ENCODE assay signal across 8 mouse cellular contexts in the genomic region with DNA sequence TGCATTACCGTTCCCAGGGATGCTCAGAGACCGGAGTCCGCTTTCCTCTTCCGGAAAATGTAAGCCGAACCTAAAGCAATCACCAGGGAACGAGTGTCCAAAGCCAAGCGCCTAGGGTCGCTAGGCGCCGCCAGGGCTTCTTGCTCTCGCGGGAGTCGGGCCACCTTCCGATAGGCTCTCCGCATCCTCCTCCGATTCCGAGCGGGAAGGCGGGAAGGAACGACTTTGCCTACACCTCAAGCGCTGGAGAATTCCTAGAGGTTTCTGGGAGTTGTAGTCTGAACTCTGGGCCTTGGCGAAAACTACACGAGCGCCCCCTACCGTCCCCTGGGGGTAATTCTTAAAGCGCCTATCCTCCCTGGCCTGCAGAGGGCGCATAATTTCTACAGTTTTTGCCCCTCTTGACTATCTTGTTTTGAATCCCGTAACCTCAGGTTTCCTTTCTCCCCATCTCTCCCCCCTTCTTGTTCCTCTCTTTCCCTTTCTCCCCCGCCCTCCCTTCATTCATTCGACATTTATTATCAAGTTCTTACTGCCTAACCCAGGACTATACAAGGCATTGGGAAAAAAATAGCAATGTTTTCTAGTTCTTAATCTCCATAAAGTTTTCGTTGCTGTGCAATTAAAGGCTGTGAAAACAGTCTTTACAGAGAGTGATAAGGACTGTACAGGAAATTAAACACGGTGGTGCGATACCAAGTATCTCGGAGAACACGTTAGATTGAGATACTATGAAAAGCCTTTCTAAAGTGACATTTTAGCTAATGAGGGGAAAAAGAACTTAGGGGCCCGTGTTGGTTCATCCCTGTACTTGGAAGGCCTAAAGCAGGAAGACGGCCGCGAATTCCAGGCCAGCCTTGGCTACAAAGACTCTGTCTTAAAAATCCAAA. TPM values are rescaled to one million over a fixed set of nuclear protein-coding genes. Genes with fewer than 3 reads are reported as not detected.
DNase-seq lines count a peak whose midpoint lies in the region; ATAC-seq and TF ChIP-seq lines count a peak whose summit lies in the region.

No protein-coding gene starts in this region.

- peak overlapping the region; percentile 90 for H3K4me2 ChIP-seq in hindbrain, postnatal 0 days (ENCODE audit: low read depth, low read length)

- intact Hi-C loops in gastrocnemius, adult 2 months (cut with DNase I), result loop anchor here (1.0 to 2.0 kb wide), 3 partner anchors 33 to 83 kb away; partner anchors contain the start of gene Mpdu1
- intact Hi-C loops in left cerebral cortex, adult 2 months (cut with DNase I), result loop anchor here (1.0 to 5.0 kb wide), 3 partner anchors 35 to 162 kb away; no protein-coding TSS in a partner anchor

- peak overlapping the region; percentile 76 for H3K9ac ChIP-seq in hindbrain, postnatal 0 days (replicated peaks; ENCODE audit: low read length)

- peak; percentile 75 for ATAC-seq in common myeloid progenitor, adult 5-6 weeks (replicated peaks; ENCODE audit: low read depth, poor library complexity, severe bottlenecking)
- peak; percentile 93 for ATAC-seq in hindbrain, postnatal 0 days
- peak; percentile 68 for ATAC-seq in megakaryocyte, adult 5-6 weeks (ENCODE audit: poor library complexity, severe bottlenecking)

- H3K4me3 ChIP-seq in gastrocnemius, adult 2 months, result peak overlapping the region; percentile 92
- peak overlapping the region; percentile 80 for H3K4me3 ChIP-seq in hindbrain, postnatal 0 days (ENCODE audit: low read length)
- peak overlapping the region; percentile 91 for H3K4me3 ChIP-seq in left cerebral cortex, adult 2 months

- peaks cover 10% of the 10 kb centered on the region for H3K4me1 ChIP-seq in hindbrain, postnatal 0 days (ENCODE audit: insufficient read depth, low read length)

- H3K36me3 ChIP-seq in hindbrain, postnatal 0 days (ENCODE audit: insufficient read depth, low read length), result no peaks in the 10 kb centered on the region

- peak overlapping the region; percentile 99 for H3K27ac ChIP-seq in gastrocnemius, adult 2 months
- peak overlapping the region; percentile 96 for H3K27ac ChIP-seq in hindbrain, postnatal 0 days
- peak overlapping the region; percentile 97 for H3K27ac ChIP-seq in left cerebral cortex, adult 2 months

- no peak; the same call in 1 of the 2 replicates for TF ChIP-seq CTCF in gastrocnemius, adult 2 months (IDR thresholded peaks at IDR 0.05)
- peak; percentile 100 for TF ChIP-seq CTCF in hindbrain, postnatal 0 days (IDR thresholded peaks at IDR 0.05; ENCODE audit: low read depth)
- TF ChIP-seq CTCF in left cerebral cortex, adult 2 months (IDR thresholded peaks at IDR 0.05), result peak; percentile 100

- H3K27me3 ChIP-seq in hindbrain, postnatal 0 days (ENCODE audit: insufficient read depth, low read length), result no peaks in the 10 kb centered on the region

- H3K9me3 ChIP-seq in hindbrain, postnatal 0 days (ENCODE audit: low read length), result no peaks in the 10 kb centered on the region

- WGBS in hindbrain, postnatal 0 days, result 2% methylated on average over 39 of the region's 39 CpGs

- peak; percentile 100 for DNase-seq in ZHBTc4 (ENCODE audit: low read depth, low spot score)
- DNase-seq in gastrocnemius, adult 2 months, result peak; percentile 95
- DNase-seq in hindbrain, postnatal 0 days (ENCODE audit: low spot score), result peak; percentile 98
- peak; percentile 96 to 98 for DNase-seq in left cerebral cortex, adult 2 months (ENCODE audit: extremely low spot score in 1 of 2, low spot score in 2 of 2)
- peak; percentile 98 to 99 for DNase-seq in right cerebral cortex, adult 2 months (ENCODE audit: low spot score in 2 of 2)
- peak; percentile 95 for DNase-seq in urinary bladder, postnatal 14 days (ENCODE audit: low spot score)

RNA-seq across cellular contexts. Expression of gene Wrap53, which starts 0.7 kb away (rescaled TPM):
- total RNA-seq in common myeloid progenitor, adult 5-6 weeks (2017), result 5.0 and 8.0 TPM in 2 replicates
- total RNA-seq in gastrocnemius, adult 2 months (2021), result 1 to 10 TPM; 3.2 to 3.4 TPM
- 16.4 and 19.4 TPM in 2 replicates for total RNA-seq in hindbrain, postnatal 0 days (2014; rRNA removed)
- 12.8 and 13.8 TPM in 2 replicates for polyA plus RNA-seq in hindbrain, postnatal 0 days (2015; fragmentation: Nextera tagmentation; extraction: Ambion mirVana)
- 10 to 100 TPM in 1 of 2 experiments, 1 to 10 TPM in 1; 7.6 to 10.5 TPM for total RNA-seq in left cerebral cortex, adult 2 months (2021)
- 11.8 and 12.2 TPM in 2 replicates for total RNA-seq in megakaryocyte, adult 5-6 weeks (2015)
- total RNA-seq in megakaryocyte, adult 5-6 weeks (2017), result 5.3 and 5.9 TPM in 2 replicates

RNA-seq across cellular contexts. Expression of gene Trp53, which starts 0.8 kb away (rescaled TPM):
- total RNA-seq in common myeloid progenitor, adult 5-6 weeks (2017), result 78.8 and 104 TPM in 2 replicates
- 10 to 100 TPM; 12.9 to 16.5 TPM for total RNA-seq in gastrocnemius, adult 2 months (2021)
- 33.5 and 41.5 TPM in 2 replicates for total RNA-seq in hindbrain, postnatal 0 days (2014; rRNA removed)
- 36.6 and 37.4 TPM in 2 replicates for polyA plus RNA-seq in hindbrain, postnatal 0 days (2015; fragmentation: Nextera tagmentation; extraction: Ambion mirVana)
- 10 to 100 TPM; 23.7 TPM for total RNA-seq in left cerebral cortex, adult 2 months (2021)
- total RNA-seq in megakaryocyte, adult 5-6 weeks (2015), result 59.2 and 64.7 TPM in 2 replicates
- 21.8 and 28.3 TPM in 2 replicates for total RNA-seq in megakaryocyte, adult 5-6 weeks (2017)

RNA-seq across cellular contexts. Expression of gene Efnb3, which starts 19.4 kb away (rescaled TPM):
- 0.55 TPM in 1 of 2 replicates, not detected in the other for total RNA-seq in common myeloid progenitor, adult 5-6 weeks (2017)
- under 1 TPM; 0.47 to 0.48 TPM for total RNA-seq in gastrocnemius, adult 2 months (2021)
- 97.9 and 111 TPM in 2 replicates for total RNA-seq in hindbrain, postnatal 0 days (2014; rRNA removed)
- polyA plus RNA-seq in hindbrain, postnatal 0 days (2015; fragmentation: Nextera tagmentation; extraction: Ambion mirVana), result 93.3 and 94.4 TPM in 2 replicates
- total RNA-seq in left cerebral cortex, adult 2 months (2021), result 10 to 100 TPM; 46.6 to 63.0 TPM
- 0.11 TPM in 1 of 2 replicates, not detected in the other for total RNA-seq in megakaryocyte, adult 5-6 weeks (2015)
- 0.45 TPM in 1 of 2 replicates, not detected in the other for total RNA-seq in megakaryocyte, adult 5-6 weeks (2017)

RNA-seq across cellular contexts. Expression of gene Atp1b2, which starts 26.4 kb away (rescaled TPM):
- total RNA-seq in common myeloid progenitor, adult 5-6 weeks (2017), result 16.9 and 26.2 TPM in 2 replicates
- total RNA-seq in gastrocnemius, adult 2 months (2021), result 100 to 1,000 TPM; 271 to 389 TPM
- total RNA-seq in hindbrain, postnatal 0 days (2014; rRNA removed), result 185 and 210 TPM in 2 replicates
- polyA plus RNA-seq in hindbrain, postnatal 0 days (2015; fragmentation: Nextera tagmentation; extraction: Ambion mirVana), result 145 and 157 TPM in 2 replicates
- total RNA-seq in left cerebral cortex, adult 2 months (2021), result 100 to 1,000 TPM; 411 to 429 TPM
- total RNA-seq in megakaryocyte, adult 5-6 weeks (2015), result 0.91 and 2.2 TPM in 2 replicates
- total RNA-seq in megakaryocyte, adult 5-6 weeks (2017), result 0.26 and 0.45 TPM in 2 replicates

RNA-seq across cellular contexts. Expression of gene Dnah2, which starts 30.5 kb away (rescaled TPM):
- 0.68 TPM in 1 of 2 replicates, not detected in the other for total RNA-seq in common myeloid progenitor, adult 5-6 weeks (2017)
- total RNA-seq in gastrocnemius, adult 2 months (2021), result under 1 TPM; 0.05 to 0.25 TPM
- 3.9 and 4.9 TPM in 2 replicates for total RNA-seq in hindbrain, postnatal 0 days (2014; rRNA removed)
- 2.0 and 3.2 TPM in 2 replicates for polyA plus RNA-seq in hindbrain, postnatal 0 days (2015; fragmentation: Nextera tagmentation; extraction: Ambion mirVana)
- total RNA-seq in left cerebral cortex, adult 2 months (2021), result 1 to 10 TPM; 2.7 to 3.7 TPM
- 0.54 and 1.8 TPM in 2 replicates for total RNA-seq in megakaryocyte, adult 5-6 weeks (2015)
- 2.1 and 8.0 TPM in 2 replicates for total RNA-seq in megakaryocyte, adult 5-6 weeks (2017)

Comparison
In these comparisons a context has a peak if more than half of its experiments do, and no peak if none do; other contexts are left out.
1. Peak in every context shown above with its lines: DNase-seq, ATAC-seq, H3K4me3 ChIP-seq and H3K27ac ChIP-seq.
2. RNA of gene Efnb3, which starts 19.4 kb away (total RNA-seq): 97.9 to 111 TPM in hindbrain, postnatal 0 days and 46.6 to 63.0 TPM in left cerebral cortex, adult 2 months; 0.55 TPM in common myeloid progenitor, adult 5-6 weeks, 0.47 to 0.48 TPM in gastrocnemius, adult 2 months and 0.11 to 0.45 TPM in megakaryocyte, adult 5-6 weeks; every median in the first group is over 10 times any median in the second.